Mouse (Mus musculus) liver, embryonic 14.5 days (tissue): ENCODE data around the gene Peli2.

Source experiments
- CTCF ChIP-seq: IDR thresholded peaks from 2 replicates; pipeline ENCODE4 v1.5.1; 2016; ENCODE audit warnings: antibody characterized with exemption, low read depth, control low read depth
- EP300 ChIP-seq: IDR thresholded peaks from 2 replicates; pipeline ENCODE4 v1.6.1; 2016; ENCODE audit warnings: antibody characterized with exemption, low read depth

DNA sequence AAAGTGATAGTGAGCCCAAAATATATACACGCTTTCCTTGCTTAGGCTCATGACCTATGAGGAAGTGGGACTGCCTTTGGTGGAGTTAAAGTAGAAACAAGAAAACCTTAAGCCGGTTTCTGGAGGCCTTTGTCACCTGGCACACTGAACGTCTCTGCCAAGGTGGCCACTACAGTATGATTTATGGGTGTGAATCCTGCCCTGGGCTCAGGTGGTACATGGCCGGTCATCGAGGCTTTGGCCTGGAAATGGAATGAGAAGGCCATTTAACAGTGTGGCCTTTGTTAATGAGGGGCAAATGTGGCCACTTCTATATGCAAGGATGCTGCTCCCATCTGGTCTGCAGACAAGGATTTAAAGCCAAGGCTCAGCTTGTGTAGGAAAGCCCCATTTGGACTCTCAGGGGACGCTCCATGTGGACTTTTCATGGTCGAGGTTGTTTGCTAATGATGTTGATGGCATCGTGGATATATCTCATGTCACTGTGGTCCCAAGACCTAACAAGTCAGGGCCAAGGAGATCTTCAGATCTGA lies 33.3 kb upstream of the Peli2 start:
- no peak for TF ChIP-seq CTCF
- no peak for TF ChIP-seq EP300
